Mouse (Mus musculus) MEL (cell line): Measurements from ENCODE around the gene Tex2. TPM values are rescaled to one million over a fixed set of nuclear protein-coding genes. Genes with fewer than 3 reads are reported as not detected.

Experiments used
- DNase-seq: peaks from one replicate; pipeline ENCODE4 v3.0.0; 2011; ENCODE audit warnings: low read depth, low spot score
- H3K27ac ChIP-seq: 2 replicates; pipeline ENCODE4 v1.5.1; 2012; ENCODE audit warnings: low read depth, mild to moderate bottlenecking, control low read depth, low read length, moderate library complexity; ENCODE audit not compliant: control insufficient read depth
- H3K27me3 ChIP-seq, 2 experiments: fragments of 150-350 bp in 1 of 2; sonication (generic) in 1 of 2; 2 replicates each; pipeline ENCODE4 v1.6.1; 2012; ENCODE audit warnings: low read length in 2 of 2, mild to moderate bottlenecking in 2 of 2, improper control_type of control experiment in 1 of 2, moderate library complexity in 1 of 2; ENCODE audit not compliant: insufficient read depth in 2 of 2, control insufficient read depth in 1 of 2
- H3K36me3 ChIP-seq, 2 experiments: 2 replicates each; pipeline ENCODE4 v1.6.1; 2012 to 2014; ENCODE audit warnings: low read length in 2 of 2, improper control_type of control experiment in 1 of 2, inconsistent platforms in 1 of 2, mild to moderate bottlenecking in 1 of 2; ENCODE audit not compliant: insufficient read depth in 2 of 2, control insufficient read depth in 1 of 2
- H3K4me1 ChIP-seq, 2 experiments: fragments of 150-350 bp in 1 of 2; sonication (generic) in 1 of 2; 2 replicates each; pipeline ENCODE4 v1.6.1; 2012; ENCODE audit warnings: low read length in 2 of 2, improper control_type of control experiment in 1 of 2, mild to moderate bottlenecking in 1 of 2; ENCODE audit not compliant: insufficient read depth in 2 of 2, control insufficient read depth in 1 of 2
- H3K4me3 ChIP-seq, 2 experiments: fragments of 150-350 bp in 1 of 2; sonication (generic) in 1 of 2; 2 replicates each; pipeline ENCODE4 v1.5.1; 2012; ENCODE audit warnings: low read depth in 2 of 2, low read length in 2 of 2, mild to moderate bottlenecking in 2 of 2, moderate library complexity in 2 of 2, control low read depth in 1 of 2, improper control_type of control experiment in 1 of 2; ENCODE audit not compliant: control insufficient read depth in 1 of 2, insufficient read depth in 1 of 2
- H3K79me2 ChIP-seq: 2 replicates; pipeline ENCODE4 v1.6.1; 2012; ENCODE audit warnings: mild to moderate bottlenecking, low read length, moderate library complexity; ENCODE audit not compliant: control insufficient read depth, poor library complexity, insufficient read depth
- H3K9ac ChIP-seq: 2 replicates; pipeline ENCODE4 v1.6.1; 2012; ENCODE audit warnings: low read depth, mild to moderate bottlenecking, control low read depth, low read length, moderate library complexity; ENCODE audit not compliant: control insufficient read depth, poor library complexity, severe bottlenecking
- H3K9me3 ChIP-seq: fragments of 150-350 bp; sonication (generic); replicated peaks from 2 replicates; pipeline ENCODE4 v1.6.1; 2012; ENCODE audit warnings: mild to moderate bottlenecking, low read length, improper control_type of control experiment, moderate library complexity; ENCODE audit not compliant: insufficient read depth
- CHD1 ChIP-seq: IDR thresholded peaks from 2 replicates; pipeline ENCODE4 v1.6.1; 2012; ENCODE audit warnings: low read depth, mild to moderate bottlenecking, inconsistent platforms, low read length, improper control_type of control experiment
- E2F4 ChIP-seq: IDR thresholded peaks from 2 replicates; pipeline ENCODE4 v1.6.1; 2011; ENCODE audit warnings: low read depth, low read length, improper control_type of control experiment, borderline replicate concordance
- GATA1 ChIP-seq: IDR thresholded peaks from 2 replicates; pipeline ENCODE4 v1.6.1; 2011; ENCODE audit warnings: low read depth, low read length, improper control_type of control experiment
- HCFC1 ChIP-seq: IDR thresholded peaks from 2 replicates; pipeline ENCODE4 v1.6.1; 2012; ENCODE audit warnings: low read depth, mild to moderate bottlenecking, inconsistent platforms, low read length, improper control_type of control experiment, moderate library complexity
- JUND ChIP-seq: IDR thresholded peaks from 2 replicates; pipeline ENCODE4 v1.6.1; 2011; ENCODE audit warnings: low read depth, mild to moderate bottlenecking, improper control_type of control experiment, low read length
- KAT2A ChIP-seq: conservative IDR thresholded peaks from 2 replicates; pipeline ENCODE4 v1.6.1; 2012; ENCODE audit warnings: low read depth, low read length, improper control_type of control experiment, inconsistent platforms
- MXI1 ChIP-seq: IDR thresholded peaks from 2 replicates; pipeline ENCODE4 v1.6.1; 2011; ENCODE audit warnings: mild to moderate bottlenecking, low read depth, low read length, improper control_type of control experiment
- MYB ChIP-seq: IDR thresholded peaks from 2 replicates; pipeline ENCODE4 v1.6.1; 2011; ENCODE audit warnings: mild to moderate bottlenecking, low read depth, low read length, improper control_type of control experiment
- NRF1 ChIP-seq: IDR thresholded peaks from 2 replicates; pipeline ENCODE4 v1.6.1; 2014; ENCODE audit warnings: low read depth, mild to moderate bottlenecking, inconsistent platforms, low read length, improper control_type of control experiment, moderate library complexity; ENCODE audit not compliant: poor library complexity, insufficient read depth, severe bottlenecking
- POLR2AphosphoS2 ChIP-seq: IDR thresholded peaks from 2 replicates; pipeline ENCODE4 v1.6.1; 2011; ENCODE audit warnings: low read length, improper control_type of control experiment
- RCOR1 ChIP-seq: IDR thresholded peaks from 2 replicates; pipeline ENCODE4 v1.6.1; 2012; ENCODE audit warnings: low read depth, mild to moderate bottlenecking, inconsistent platforms, low read length, improper control_type of control experiment
- SIN3A ChIP-seq: IDR thresholded peaks from 2 replicates; pipeline ENCODE4 v1.6.1; 2012; ENCODE audit warnings: low read length, improper control_type of control experiment, inconsistent platforms
- SMC3 ChIP-seq: IDR thresholded peaks from 2 replicates; pipeline ENCODE4 v1.6.1; 2011; ENCODE audit warnings: low read depth, low read length, improper control_type of control experiment
- TAL1 ChIP-seq: IDR thresholded peaks from 2 replicates; pipeline ENCODE4 v1.6.1; 2012; ENCODE audit warnings: mild to moderate bottlenecking, inconsistent platforms, low read length, moderate library complexity, mixed read lengths
- UBTF ChIP-seq: IDR thresholded peaks from 2 replicates; pipeline ENCODE4 v1.6.1; 2012; ENCODE audit warnings: low read depth, mild to moderate bottlenecking, inconsistent platforms, low read length, improper control_type of control experiment, moderate library complexity, borderline replicate concordance; ENCODE audit not compliant: insufficient read depth
- ZKSCAN1 ChIP-seq: IDR thresholded peaks from 2 replicates; pipeline ENCODE4 v1.6.1; 2012; ENCODE audit warnings: low read depth, mild to moderate bottlenecking, inconsistent platforms, low read length, improper control_type of control experiment, moderate library complexity
- ZMIZ1 ChIP-seq: IDR thresholded peaks from 2 replicates; pipeline ENCODE4 v1.6.1; 2012; ENCODE audit warnings: low read depth, mild to moderate bottlenecking, inconsistent platforms, low read length, improper control_type of control experiment, moderate library complexity
- ZNF384 ChIP-seq: IDR thresholded peaks from 2 replicates; pipeline ENCODE4 v1.6.1; 2012; ENCODE audit warnings: low read depth, mild to moderate bottlenecking, inconsistent platforms, low read length, improper control_type of control experiment
- polyA plus RNA-seq, 2 experiments: library from polyadenylated mRNA; stranded (reverse) in 1 of 2; unstranded in 1 of 2; fragments of >175 nt in 1 of 2; fragments of >200 nt in 1 of 2; gene quantifications; 2 replicates each; pipeline versions ENCODE4 v1.2.1 to v1.2.4; 2012; ENCODE audit warnings: low replicate concordance in 2 of 2, low read depth in 1 of 2; ENCODE audit not compliant: insufficient read length in 2 of 2, insufficient read depth in 1 of 2, missing spikeins in 1 of 2
- total RNA-seq: library from RNA; depleted of rRNA; stranded (reverse); fragments of 300-350 nt; gene quantifications from 2 replicates; pipeline ENCODE4 v1.2.3, GENCODE M21; 2012

Tex2 gene
- total and polyA plus RNA-seq, 3 experiments: 13.7 to 24.8 TPM; not detected in 1

GRCm38 (mm10) chr11:106559773-106560172 lies 53.5 kb downstream of the Tex2 start:
- Histone ChIP-seq H3K27me3 (no peaks in the 10 kb centered on the region), H3K4me1 (peaks cover 2 to 5% of the 10 kb centered on the region in 2 experiments; a peak in 1 of 4 replicates), H3K4me3 (no peak overlapping the region), H3K36me3 (peaks cover 0 to 2% of the 10 kb centered on the region in 2 experiments; a peak in 2 of 4 replicates), H3K9ac (no peak overlapping the region), H3K9me3 (no peaks in the 10 kb centered on the region), H3K79me2 (no peaks in the 10 kb centered on the region), H3K27ac (no peak overlapping the region)
- TF ChIP-seq SIN3A (no peak), MYB (no peak), UBTF (no peak), E2F4 (no peak), RCOR1 (no peak), ZKSCAN1 (no peak), ZMIZ1 (no peak)
- no peak for DNase-seq

GRCm38 (mm10) chr11:106558008-106558407 lies 55.2 kb downstream of the Tex2 start:
- no peak overlapping the region for H3K27ac ChIP-seq
- no peaks in the 10 kb centered on the region for H3K79me2 ChIP-seq
- H3K27me3 ChIP-seq: no peaks in the 10 kb centered on the region
- no peak for DNase-seq
- no peaks in the 10 kb centered on the region for H3K9me3 ChIP-seq
- peaks cover 3 to 12% of the 10 kb centered on the region in 2 experiments; a peak in 3 of 4 replicates for H3K4me1 ChIP-seq
- peaks cover 2% of the 10 kb centered on the region in 2 experiments; a peak in 2 of 4 replicates for H3K36me3 ChIP-seq
- no peak overlapping the region for H3K4me3 ChIP-seq
- H3K9ac ChIP-seq: no peak overlapping the region
- no peak for TF ChIP-seq NRF1
- TF ChIP-seq POLR2AphosphoS2: no peak
- no peak for TF ChIP-seq ZNF384
- TF ChIP-seq MXI1: no peak
- TF ChIP-seq JUND: no peak
- no peak for TF ChIP-seq KAT2A
- TF ChIP-seq SIN3A: no peak
- no peak for TF ChIP-seq CHD1
- TF ChIP-seq E2F4: no peak
- TF ChIP-seq GATA1: no peak
- TF ChIP-seq SMC3: no peak
- TF ChIP-seq TAL1: no peak
- no peak for TF ChIP-seq ZKSCAN1
- TF ChIP-seq HCFC1: no peak
